Mouse (Mus musculus) lung, postnatal 4 days (tissue): ENCODE measurements around the gene Midn.
"Not testable (repeated sequence)": the region's sequence is repeated elsewhere in the genome, so short reads cannot be mapped to it uniquely, and the experiment has no call there.

ENCODE experiments used
- DNase-seq, 2 experiments: peaks; one replicate each; pipeline ENCODE4 v3.0.0; 2021

Gene Midn

DNA sequence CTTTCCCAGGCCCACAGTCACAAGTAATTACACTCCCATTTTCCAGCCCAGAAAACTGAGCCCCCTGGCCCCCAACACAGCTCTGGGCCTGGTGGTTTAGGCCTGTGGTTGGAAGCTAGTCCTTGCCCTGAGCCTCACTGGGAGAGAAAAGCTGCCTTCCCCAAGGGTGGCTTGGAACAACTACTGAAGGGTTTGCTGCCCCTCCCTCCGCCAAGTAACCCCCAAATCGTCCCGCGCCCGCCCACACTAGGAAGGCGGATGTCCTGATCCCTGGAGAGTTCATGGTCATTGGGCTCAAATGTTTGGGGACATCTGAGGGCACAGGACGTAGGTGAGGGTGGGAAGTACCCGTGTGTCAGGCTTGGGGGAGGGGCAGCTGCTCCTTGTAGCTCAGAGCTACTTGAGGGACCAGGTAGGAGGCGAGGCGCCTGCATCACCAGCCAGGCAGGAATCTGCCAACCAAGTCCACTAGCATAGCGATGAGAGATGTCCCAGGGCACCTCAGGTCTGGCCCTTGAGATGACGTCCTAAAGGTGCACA, 11.0 kb downstream of the Midn start:
- peak; percentile 73 to 82 for DNase-seq

DNA sequence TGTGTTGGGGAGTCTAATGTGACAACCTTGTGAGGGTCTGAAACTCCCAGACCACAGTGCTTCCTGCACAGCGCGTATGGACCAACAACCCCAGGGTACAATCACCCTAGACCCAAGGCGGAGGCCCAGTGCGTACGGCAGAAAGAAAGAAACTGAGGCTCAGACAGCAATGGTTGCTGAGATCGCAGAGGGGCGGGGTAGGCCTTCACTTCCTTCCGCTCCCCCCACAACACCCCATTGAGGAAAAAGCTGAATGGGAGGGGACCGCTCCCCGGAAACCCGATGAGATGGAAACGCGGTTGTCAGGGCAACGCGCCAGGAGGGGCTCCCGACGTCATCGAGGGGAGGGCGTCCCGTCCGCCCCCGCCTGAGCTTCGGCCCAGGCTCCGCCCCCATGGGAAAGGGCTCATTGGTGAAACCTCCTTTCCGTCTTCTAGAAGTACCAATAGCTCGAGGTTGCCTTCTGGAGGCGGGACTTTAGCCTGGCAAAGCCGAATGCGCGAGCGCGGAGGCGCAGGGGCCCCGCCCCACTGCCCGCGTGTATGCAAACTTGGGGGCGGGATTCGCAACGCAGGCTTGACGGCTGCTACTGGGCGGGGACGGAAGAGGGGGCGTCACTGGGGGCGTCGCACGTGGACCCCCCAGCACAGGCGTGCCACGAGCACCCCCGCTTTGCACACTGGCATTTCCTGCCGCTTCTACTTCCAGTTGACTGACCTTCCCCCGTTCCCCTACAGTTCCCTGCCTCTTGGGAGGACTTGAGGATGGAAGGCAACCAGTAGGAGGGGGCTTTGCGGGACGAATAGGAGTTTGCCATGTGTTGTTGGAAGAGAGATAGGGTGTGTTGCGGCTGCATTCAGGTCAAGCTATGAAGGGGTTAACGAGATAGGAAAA, 11.7 kb downstream of the Midn start:
- DNase-seq, result peak; percentile 99

DNA sequence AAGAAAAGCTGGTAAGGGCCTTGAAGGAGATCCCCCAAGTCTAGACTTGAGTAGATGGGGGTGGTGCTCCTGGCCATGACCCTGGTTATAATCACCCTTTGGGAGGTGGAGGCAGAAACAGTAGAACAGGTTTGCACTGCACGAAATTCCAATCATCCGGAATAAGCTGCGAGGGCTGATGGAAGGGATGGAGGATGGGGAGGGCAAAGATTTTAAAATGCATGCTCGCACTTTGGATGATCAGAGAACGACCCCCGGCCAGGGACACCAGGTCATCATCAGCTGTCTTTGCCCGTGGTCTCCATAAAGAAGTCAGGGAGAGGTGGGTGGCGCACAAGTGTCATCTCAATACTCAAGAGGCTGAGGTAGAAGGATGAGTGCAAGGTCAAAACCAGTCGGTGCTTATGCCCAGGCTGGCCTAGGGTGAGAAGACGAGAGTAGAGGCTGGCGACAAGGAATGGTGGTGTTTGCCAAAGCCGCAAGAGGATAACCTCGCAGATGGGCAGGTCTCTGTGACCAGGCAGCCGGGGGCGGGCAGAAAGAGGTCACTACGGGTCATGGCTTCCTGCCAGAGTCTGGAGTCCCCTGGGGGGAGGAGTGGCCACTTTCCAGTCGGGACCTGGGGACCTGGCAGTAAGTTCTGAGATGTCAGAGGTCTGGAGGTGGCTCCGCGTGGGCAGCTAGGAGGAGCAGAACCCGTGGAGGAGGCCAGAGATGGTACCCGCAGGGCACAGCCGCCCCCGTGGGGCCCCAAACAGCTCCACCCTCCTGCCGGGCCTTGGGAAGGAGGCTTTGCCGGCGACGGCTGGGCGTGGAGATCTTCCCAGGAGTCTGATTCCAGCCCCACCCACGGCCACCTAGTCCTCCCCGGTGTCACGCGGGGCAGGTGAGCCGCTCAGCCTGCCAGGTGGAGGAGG, 12.6 kb downstream of the Midn start:
- peak; percentile 93 to 94 for DNase-seq

DNA sequence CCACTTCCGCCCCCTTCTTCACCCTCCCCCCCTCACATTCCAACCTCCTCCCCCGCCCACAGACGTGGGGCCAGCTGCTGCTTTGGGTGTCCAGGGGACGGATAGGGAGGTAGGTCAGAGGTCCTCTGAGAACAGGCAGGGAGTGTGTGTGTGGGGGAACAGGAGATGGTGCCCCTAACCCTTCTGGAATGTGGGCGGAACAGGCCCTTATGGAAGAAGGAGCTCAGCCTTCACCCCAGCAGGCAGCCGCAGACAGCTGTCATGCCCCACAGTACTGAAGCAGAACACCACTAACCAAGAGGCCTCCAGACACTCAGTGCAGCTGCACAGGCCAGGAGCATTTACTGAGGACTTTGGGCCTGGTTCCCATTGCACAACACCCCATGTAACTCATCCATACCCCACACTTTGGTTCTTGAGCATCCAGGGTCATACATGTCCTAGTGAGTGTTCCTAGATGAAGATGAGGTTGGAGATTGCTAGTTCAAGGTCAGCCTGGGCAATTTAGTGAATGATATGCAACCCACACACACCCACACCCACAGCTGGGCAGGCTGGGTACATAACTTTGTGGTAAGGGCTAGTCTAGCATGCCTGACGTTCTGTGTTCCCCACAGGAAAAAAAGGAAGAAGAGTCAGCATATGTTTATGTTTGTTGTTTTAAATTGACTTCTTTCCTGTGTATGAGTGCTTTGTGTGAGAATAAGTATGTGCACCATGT, 13.6 kb downstream of the Midn start:
- DNase-seq, result peak; percentile 69 to 90

DNA sequence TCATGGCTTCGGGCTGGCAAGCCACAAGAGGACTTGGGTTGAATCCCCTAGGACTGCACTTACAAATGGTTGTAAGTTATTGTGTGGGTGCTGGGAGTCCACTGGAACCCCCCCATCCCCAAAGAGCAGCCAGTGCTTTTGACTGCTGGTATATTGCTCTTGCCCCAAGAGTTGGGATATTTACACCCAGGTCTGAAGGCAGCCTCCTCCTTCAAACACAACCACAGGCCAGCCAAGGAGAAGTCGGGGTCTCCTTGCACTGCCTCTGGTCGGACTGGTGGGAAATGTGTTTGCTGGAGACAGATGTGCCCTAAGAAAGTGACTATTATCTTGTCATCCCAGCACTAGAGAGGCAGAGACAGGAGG, 14.2 kb downstream of the Midn start:
- DNase-seq, result no peak

DNA sequence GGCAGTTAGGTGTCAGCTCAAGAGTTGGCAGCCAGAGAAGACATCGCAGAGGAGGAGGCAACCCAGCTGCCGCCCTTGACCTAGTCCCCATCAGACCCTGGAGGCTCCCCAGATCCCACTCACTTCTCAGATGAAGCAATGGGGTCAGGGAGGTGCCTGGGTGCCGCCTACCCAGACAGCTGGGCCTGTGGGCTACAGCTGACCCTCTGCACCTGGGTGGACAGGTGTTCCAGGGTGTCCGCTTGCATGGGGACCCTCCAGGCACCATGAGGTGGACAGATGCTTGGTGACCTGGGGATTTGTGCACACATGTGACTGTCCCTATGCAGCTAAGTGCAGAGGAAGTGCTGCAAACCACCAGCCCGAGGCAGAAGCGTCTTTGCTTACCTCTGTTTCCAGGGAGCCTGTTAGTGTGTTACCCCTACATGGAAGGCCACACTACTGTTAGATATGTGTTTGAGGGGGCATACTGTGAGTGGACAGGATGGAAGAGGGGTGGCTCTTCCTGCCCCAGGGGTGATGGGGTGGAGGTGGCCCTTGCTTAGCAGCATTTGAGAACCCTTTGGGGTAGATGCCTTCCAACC, 14.7 kb downstream of the Midn start:
- DNase-seq, result no peak

DNA sequence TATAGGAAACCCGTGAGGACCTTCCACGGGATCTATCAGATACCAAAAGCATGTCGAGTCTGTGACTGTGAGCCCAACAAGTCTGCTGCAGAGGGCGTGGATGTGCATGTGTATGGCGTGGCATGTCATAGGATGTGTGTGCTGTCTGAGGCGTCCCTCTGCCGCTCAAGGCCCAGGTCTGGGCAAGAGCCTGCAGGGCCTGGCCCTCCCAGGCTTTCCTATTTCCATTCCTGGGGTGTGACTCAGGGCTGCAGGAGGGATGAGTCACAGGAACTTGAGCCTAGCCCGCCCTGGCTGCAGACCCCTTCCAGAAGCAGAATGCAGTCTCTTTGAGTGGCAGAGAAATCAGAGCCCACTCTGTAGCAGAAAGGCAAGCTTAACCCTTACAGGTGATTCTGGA, 15.6 kb downstream of the Midn start:
- DNase-seq, result peak; percentile 54 to 70

DNA sequence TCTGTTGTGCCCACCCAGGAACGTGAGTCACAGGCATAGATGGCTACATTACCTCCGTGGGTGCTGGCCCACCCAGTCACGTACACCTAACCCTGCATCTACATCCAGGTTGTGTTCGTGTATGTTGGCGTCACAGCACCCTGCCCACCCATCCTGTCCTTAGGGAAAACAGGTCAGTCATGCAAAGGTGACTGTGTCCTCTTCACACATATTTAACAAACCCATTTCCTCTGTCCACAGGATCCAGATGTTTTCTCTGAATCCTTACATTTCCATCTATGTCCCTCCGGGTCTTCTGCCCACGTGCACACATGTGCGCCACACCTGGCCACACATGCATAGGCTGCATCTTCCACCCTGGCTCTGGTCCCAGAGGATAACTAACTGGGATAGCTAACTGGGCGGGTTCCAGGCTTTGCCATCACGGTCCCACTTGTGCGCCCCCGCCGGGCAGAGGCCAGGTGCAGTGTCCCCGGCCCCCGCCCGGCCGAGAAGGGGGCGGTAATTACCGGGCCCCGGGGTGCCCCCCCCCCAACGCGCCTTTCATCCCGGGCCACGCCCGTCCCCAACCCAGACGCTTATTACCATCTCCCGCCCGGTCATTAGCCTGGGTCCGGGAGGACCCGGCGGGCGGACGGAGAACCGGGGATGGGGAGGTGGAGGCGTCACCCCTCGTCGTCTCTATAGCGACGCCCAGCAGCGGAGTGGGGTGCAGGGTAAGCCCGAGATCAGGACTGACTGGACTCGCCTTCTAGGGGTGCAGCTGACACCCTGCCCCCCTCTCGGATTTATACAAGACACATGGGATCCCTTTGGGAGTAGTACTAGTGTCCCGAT, 16.3 kb downstream of the Midn start:
- peak in 1 of 2 experiments; percentile 35 for DNase-seq

DNA sequence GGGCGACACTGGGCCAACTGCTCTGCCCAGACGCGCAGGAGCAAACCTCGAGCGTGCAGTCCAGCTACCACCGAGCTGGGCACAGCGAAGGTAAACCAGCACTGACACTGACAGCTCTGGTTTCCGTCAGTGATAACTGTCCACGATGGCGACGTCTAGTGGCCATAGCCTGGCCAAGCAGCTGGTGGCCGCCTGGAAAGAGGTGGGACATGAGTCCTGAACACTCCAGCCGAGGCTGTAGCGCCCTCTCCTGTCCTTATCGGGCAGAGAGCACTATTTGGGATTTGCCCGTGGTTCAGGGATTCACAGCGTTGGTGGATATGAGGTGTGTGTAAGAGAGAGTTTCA, 16.9 kb downstream of the Midn start:
- peak; percentile 96 to 98 for DNase-seq

DNA sequence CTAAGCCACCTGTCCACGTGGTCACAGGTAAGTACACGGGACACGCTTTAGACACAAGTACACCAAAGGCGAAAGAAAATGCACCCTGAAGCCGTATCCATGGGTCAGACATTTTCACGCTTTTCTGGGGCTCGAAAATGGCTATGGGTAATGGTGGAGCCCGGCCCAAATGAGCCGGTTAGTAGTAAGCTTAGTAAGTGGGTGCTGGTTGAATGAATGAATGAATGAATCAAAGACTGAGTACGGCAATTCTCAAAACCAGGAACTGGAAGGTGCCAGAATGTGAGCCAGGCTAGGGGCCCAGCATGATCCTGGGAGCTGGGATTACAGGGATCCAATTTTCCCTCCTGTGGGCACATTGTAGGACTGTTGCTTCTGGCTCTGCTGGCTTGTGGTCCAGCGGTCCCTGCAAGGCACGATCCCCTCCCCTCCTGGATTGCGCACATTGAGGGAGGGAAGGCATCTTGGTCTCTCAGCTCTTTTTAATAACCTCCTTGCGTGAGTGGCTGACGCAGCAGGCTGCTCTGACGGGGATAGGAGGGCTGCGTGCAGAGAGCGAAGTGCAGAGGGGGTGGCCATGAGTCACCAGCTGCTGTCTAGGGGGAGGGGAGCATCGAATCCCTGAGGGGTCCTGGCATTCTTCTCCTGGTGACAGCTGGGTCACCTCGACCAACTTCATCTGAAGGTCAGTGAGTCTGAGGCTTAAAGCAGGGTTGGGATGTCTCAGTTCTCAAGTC, 17.5 kb downstream of the Midn start, which contains the start of gene Cirbp:
Cirbp (plus strand) TSS at position 594 of the 737 bp plus-strand sequence.
- DNase-seq, result peak in 1 of 2 experiments; percentile 56

DNA sequence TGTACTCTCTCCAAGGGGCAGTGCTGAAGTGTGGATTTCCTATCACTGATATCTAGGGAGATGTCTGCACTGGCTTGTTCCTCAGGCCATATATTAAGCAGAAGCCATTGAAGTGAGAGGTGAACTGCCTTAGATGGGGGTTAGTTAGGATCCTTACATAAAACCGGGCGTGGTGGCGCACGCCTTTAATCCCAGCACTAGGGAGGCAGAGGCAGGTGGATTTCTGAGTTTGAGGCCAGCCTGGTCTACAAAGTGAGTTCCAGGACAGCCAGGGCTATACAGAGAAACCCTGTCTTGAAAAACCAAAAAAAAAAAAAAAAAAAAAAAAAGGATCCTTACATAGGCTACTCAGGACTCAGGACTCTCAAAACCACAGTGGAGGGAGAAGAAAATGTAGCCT, 18.1 kb downstream of the Midn start:
- not testable (repeated sequence) for DNase-seq

DNA sequence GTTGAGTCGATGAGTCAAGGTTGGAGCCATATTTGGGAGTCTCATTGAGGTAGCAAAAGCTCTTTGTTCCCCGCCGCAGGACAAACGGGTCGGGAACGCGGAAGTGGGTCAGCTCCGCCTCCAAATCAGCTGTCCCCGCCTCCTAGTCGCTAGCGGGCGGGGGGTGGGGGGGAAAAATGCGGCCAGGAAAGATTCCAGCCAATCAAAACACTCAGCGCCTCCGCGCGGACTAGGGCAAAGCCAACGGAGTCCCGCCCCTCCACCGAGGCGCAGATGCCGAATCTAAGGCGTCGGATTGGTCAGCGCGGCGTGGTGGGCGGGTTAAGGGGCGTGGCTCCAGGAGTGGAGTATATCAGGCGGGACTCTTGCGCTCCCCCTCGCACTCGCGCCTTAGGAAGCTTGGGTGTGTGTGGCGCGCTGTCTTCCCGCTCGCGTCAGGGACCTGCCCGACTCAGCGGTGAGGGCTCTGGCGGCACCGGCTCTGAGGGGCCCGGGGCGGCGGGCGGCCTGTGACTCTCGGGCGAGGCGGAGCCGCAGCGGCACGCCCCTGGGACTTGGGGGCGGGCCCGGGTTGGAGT, 19.5 kb downstream of the Midn start:
- DNase-seq, result peak; percentile 98 to 99

DNA sequence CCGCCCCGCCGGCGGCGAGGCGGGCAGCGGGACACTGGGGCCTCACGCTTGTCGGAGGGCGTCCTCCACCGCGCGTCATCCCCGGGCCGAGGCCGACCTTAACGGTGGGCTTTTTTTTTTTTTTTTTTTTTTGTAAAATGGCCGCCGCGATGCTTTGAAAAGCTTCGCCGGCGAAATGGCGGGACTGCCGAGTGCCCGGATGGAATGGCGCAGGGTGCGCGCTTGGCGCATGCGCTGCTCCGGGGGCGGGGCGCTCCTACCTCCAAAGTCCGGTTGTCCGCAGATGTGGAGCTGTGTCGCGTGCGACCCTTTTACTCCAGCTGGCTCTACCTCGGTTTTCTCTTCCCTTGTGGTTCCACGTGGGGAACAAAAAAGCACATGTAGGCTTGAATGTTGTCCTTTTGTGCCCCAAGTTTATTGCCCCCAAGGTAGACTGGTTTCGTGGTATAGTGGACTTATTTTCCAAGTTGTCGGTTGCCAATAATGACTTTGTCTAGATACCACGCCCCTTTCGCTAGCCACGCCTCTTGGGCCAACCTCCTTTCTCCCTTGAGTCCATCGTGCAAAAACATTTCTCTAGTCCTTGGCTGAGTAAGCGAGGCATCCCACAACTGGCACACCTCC, 20.1 kb downstream of the Midn start:
- peak; percentile 96 to 97 for DNase-seq

DNA sequence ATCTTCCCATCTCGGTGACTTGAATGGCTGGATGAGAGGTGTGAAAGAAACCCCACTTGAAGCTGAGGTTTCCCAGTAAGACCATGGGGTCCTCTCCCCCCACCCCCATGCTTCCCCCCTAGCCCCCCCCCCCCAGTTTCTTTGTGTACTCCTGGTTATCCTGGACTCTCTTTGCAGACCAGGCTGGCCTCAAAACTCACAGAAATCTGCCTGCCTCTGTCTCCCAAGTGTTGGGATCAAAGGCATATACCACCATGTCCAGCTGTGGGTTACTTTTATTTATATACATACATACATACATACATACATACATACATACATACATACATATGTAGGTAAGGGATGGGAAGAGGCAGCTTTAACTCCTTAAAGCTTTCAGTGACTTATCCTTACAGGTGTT, 21.0 kb downstream of the Midn start:
- no peak for DNase-seq

DNA sequence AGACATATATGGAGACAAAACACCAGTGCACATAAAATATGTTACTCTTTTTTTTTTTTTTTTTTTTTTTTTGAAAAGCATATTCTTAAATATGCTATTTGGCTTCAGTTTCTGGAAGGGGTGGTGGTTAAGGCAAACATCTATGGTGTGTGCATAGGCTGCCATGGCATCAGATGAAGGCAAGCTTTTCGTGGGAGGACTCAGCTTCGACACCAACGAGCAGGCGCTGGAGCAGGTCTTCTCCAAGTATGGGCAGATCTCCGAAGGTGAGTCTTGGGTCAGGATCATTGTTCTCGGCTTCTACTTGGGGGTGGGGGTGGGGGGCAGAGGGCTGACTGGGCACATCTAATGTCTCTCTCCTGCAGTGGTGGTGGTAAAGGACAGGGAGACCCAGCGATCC, 21.6 kb downstream of the Midn start:
- no peak for DNase-seq

DNA sequence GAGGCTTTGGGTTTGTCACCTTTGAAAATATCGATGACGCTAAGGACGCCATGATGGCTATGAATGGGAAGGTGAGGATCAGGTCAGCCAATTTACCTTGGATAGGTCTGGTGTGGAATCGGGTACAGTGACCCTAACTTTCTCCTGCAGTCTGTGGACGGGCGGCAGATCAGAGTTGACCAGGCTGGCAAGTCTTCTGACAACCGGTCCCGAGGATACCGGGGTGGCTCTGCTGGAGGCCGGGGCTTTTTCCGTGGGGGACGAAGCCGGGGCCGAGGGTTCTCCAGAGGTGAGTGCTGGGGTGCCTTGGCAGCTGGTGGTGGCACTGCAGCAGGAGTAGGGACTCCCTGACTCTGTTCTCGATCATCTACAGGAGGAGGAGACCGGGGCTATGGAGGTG, 22.0 kb downstream of the Midn start:
- no peak for DNase-seq

DNA sequence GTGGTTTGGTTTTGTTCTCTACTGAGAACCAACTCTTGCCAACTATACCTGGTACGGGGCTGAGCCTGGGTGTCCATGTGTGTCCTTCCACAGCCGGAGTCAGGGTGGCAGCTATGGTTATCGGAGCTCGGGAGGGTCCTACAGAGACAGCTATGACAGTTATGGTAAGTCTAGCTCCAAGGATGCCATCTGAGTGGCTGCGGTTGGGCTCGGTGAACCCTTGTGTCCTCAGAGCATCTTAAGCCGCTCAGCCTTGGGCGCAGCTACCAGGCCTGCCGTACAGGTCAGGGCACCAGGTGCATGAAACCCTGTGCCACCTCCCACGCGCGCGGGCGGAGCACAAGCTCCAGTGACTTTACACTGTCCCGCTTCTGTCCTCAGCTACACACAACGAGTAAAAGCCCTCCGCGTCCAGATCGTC, 22.5 kb downstream of the Midn start:
- peak in 1 of 2 experiments; percentile 43 for DNase-seq

DNA sequence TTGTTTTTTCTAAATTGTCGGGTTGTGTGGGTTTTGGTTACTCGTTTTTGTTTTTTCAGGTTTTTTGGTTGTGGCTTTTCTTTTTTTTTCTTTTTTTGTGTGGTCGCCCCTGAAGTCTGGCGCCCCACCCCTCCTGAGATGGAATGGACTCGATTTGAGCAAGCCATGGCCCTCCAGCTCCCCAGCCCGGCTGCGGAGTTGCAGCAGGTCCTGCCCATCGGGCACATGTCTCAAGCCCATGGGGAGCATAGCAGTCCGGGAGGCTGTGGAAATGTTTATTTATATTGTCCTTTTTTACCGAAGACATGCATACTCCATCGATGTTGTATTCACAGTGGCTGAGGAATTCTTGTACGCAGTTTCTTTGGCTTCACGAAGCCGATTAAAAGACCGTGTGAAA, 23.2 kb downstream of the Midn start:
- peak in 1 of 2 experiments; percentile 26 for DNase-seq

DNA sequence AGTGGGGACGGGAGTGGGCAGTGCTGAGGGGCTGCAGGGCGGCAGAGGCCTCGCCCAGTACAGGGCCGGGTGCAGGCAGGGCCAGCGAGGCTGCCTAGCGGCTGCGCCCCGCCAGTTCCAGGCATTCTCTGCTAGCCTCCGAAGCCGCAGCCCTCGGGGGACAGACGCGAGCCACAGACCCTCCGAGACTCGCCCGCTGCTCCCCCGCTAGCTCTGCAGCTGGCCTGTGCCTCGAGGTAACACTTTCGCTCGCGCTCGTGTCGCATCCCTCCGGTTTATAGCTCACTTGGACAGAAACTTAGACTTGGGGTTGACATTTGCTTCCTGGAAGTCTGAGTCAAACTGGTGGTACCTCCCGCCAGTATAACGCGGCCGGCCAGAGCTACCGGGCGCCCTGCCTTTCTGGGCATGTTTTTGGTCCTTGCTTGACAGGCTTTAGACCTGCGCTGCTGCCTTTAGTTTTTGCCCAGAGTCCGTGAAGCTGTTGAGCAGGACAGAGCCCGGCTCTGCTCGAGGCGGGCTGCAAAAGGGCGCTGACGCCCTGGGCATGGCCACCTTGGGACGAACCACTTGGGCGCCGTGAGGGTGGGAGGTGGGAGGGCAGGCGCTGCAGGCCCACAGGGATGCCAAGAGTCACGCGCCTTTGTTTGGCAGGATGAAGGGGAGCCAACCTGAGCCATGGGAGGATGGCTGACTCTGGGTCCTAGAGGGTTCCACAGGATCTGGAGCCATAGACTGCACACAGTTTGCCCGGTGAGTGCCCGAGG, 23.9 kb downstream of the Midn start:
- DNase-seq, result peak in 1 of 2 experiments; percentile 42
